Mouse (Mus musculus) right cerebral cortex, postnatal 10 days (tissue): ENCODE measurements at regions not wholly inside any gene's neighbourhood (a gene's known extent, or its start where the extent isn't known, plus 50 kb on each side); places are given as distances from the start of the nearest gene placed in this dataset.
A peak's percentile ranks its signal among the peaks of the same experiment; 100 is the strongest.

Experiments used
- DNase-seq, 2 experiments: peaks; one replicate each; pipeline ENCODE4 v3.0.0; 2021; ENCODE audit warnings: low spot score in 2 of 2

GRCm38 (mm10) chr17:72782775-72783174 is 53.5 kb upstream of the Ypel5 start:
- DNase-seq: peak; percentile 37 to 48

- DNase-seq: peak; percentile 82 to 85
Observed at GRCm38 (mm10) chr17:72781786-72782185, 54.5 kb upstream of the Ypel5 start.

GRCm38 (mm10) chr17:72768266-72768665 is 68.0 kb upstream of the Ypel5 start:
- no peak for DNase-seq

GRCm38 (mm10) chr17:72760937-72761336 is 75.3 kb upstream of the Ypel5 start:
- no peak for DNase-seq

GRCm38 (mm10) chr17:72746411-72746810 is 89.8 kb upstream of the Ypel5 start:
- DNase-seq: peak; percentile 56 to 61

- no peak for DNase-seq
Observed at GRCm38 (mm10) chr17:72733006-72733405, 103.2 kb upstream of the Ypel5 start.

- no peak for DNase-seq
Observed at GRCm38 (mm10) chr17:72731691-72732090, 104.6 kb upstream of the Ypel5 start.

GRCm38 (mm10) chr17:72731175-72731574 is 105.1 kb upstream of the Ypel5 start:
- DNase-seq: peak; percentile 51

- DNase-seq: peak; percentile 29 to 30
Observed at GRCm38 (mm10) chr17:72720753-72721152, 115.5 kb upstream of the Ypel5 start.

- no peak for DNase-seq
Observed at GRCm38 (mm10) chr17:72719618-72720017, 115.2 kb upstream of the Alk start.

GRCm38 (mm10) chr17:72691630-72692029 is 87.2 kb upstream of the Alk start:
- DNase-seq: no peak

GRCm38 (mm10) chr17:72689606-72690005 is 85.2 kb upstream of the Alk start:
- no peak for DNase-seq

- DNase-seq: no peak
Observed at GRCm38 (mm10) chr17:72688800-72689199, 84.4 kb upstream of the Alk start.

GRCm38 (mm10) chr17:72674658-72675057 is 70.2 kb upstream of the Alk start:
- no peak for DNase-seq

GRCm38 (mm10) chr17:72672010-72672409 is 67.6 kb upstream of the Alk start:
- DNase-seq: peak in 1 of 2 experiments; percentile 21

GRCm38 (mm10) chr17:72666961-72667360 is 62.5 kb upstream of the Alk start:
- DNase-seq: no peak

- no peak for DNase-seq
Observed at GRCm38 (mm10) chr17:72661678-72662077, 57.3 kb upstream of the Alk start.

- DNase-seq: no peak
Observed at GRCm38 (mm10) chr17:72658744-72659143, 54.3 kb upstream of the Alk start.

- DNase-seq: no peak
Observed at GRCm38 (mm10) chr17:72657826-72658225, 53.4 kb upstream of the Alk start.
